Mouse (Mus musculus) erythroblast, embryonic 14.5 days (primary cell): ENCODE measurements around the gene Grm6. TPM values are rescaled to one million over a fixed set of nuclear protein-coding genes. Genes with fewer than 3 reads are reported as not detected.

ENCODE experiments used
- H3K27me3 ChIP-seq: 2 replicates; pipeline ENCODE4 v1.6.1; 2012; ENCODE audit warnings: inconsistent platforms; ENCODE audit not compliant: control insufficient read depth
- H3K36me3 ChIP-seq: 2 replicates; pipeline ENCODE4 v1.6.1; 2012; ENCODE audit warnings: mild to moderate bottlenecking, inconsistent platforms; ENCODE audit not compliant: control insufficient read depth
- H3K4me1 ChIP-seq: 2 replicates; pipeline ENCODE4 v1.6.1; 2012; ENCODE audit warnings: inconsistent platforms; ENCODE audit not compliant: control insufficient read depth
- H3K4me3 ChIP-seq: replicated peaks from 2 replicates; pipeline ENCODE3; 2012; ENCODE audit warnings: moderate library complexity, mild to moderate bottlenecking, inconsistent platforms
- H3K9me3 ChIP-seq: 2 replicates; pipeline ENCODE4 v1.6.1; 2012; ENCODE audit warnings: low read length, inconsistent platforms, mixed read lengths; ENCODE audit not compliant: control insufficient read depth
- GATA1 ChIP-seq: IDR thresholded peaks from 2 replicates; pipeline ENCODE4 v1.6.1; 2012; ENCODE audit warnings: low read length, inconsistent platforms, mixed read lengths
- TAL1 ChIP-seq: IDR thresholded peaks from 3 replicates; pipeline ENCODE4 v1.6.1; 2012; ENCODE audit warnings: low read length, inconsistent platforms, mixed read lengths
- polyA plus RNA-seq: library from polyadenylated mRNA; stranded (reverse); fragments of >175 nt; gene quantifications from 2 replicates; pipeline ENCODE4 v1.2.3, GENCODE M21; 2012

The Grm6 gene
- polyA plus RNA-seq, 1 experiment: not detected

- Histone ChIP-seq H3K27me3 (no peaks in the 10 kb centered on the region), H3K4me1 (no peaks in the 10 kb centered on the region), H3K4me3 (no peak overlapping the region), H3K9me3 (peaks cover 12% of the 10 kb centered on the region), H3K36me3 (no peaks in the 10 kb centered on the region)
- TF ChIP-seq GATA1 (no peak), TAL1 (no peak)
Observed at GRCm38 (mm10) chr11:50892441-50892840, 42.0 kb downstream of the Grm6 start.

GRCm38 (mm10) chr11:50897359-50897758, 46.9 kb downstream of the Grm6 start:
- Histone ChIP-seq H3K4me3 (no peak overlapping the region), H3K27me3 (no peaks in the 10 kb centered on the region), H3K4me1 (no peaks in the 10 kb centered on the region), H3K36me3 (peaks cover 5% of the 10 kb centered on the region), H3K9me3 (peaks cover 52% of the 10 kb centered on the region)
- no peak for TF ChIP-seq TAL1
- no peak for TF ChIP-seq GATA1

- TF ChIP-seq TAL1 (no peak), GATA1 (no peak)
- no peaks in the 10 kb centered on the region for H3K4me1 ChIP-seq
- peaks cover 19% of the 10 kb centered on the region for H3K9me3 ChIP-seq
- no peaks in the 10 kb centered on the region for H3K27me3 ChIP-seq
- peaks cover 51% of the 10 kb centered on the region for H3K36me3 ChIP-seq
- no peak overlapping the region for H3K4me3 ChIP-seq
Observed at GRCm38 (mm10) chr11:50908136-50908535, 57.7 kb downstream of the Grm6 start.

GRCm38 (mm10) chr11:50913301-50913700, 62.8 kb downstream of the Grm6 start:
- H3K9me3 ChIP-seq: peaks cover 2% of the 10 kb centered on the region
- peaks cover 25% of the 10 kb centered on the region for H3K36me3 ChIP-seq
- H3K4me3 ChIP-seq: no peak overlapping the region
- no peaks in the 10 kb centered on the region for H3K27me3 ChIP-seq
- no peak for TF ChIP-seq TAL1
- TF ChIP-seq GATA1: no peak
- H3K4me1 ChIP-seq: peaks cover 8% of the 10 kb centered on the region

- Histone ChIP-seq H3K9me3 (peaks cover 2% of the 10 kb centered on the region), H3K4me1 (peaks cover 8% of the 10 kb centered on the region), H3K27me3 (no peaks in the 10 kb centered on the region), H3K36me3 (peaks cover 19% of the 10 kb centered on the region), H3K4me3 (no peak overlapping the region)
- TF ChIP-seq GATA1: no peak
- no peak for TF ChIP-seq TAL1
Observed at GRCm38 (mm10) chr11:50914461-50914860, 64.0 kb downstream of the Grm6 start.

Other genes starting within 250 kb of the Grm6 start
- 0.01 TPM in 1 of 2 replicates, not detected in the other for gene Adamts2, start 248.6 kb upstream of the Grm6 start, polyA plus RNA-seq
- 0.08 TPM in 1 of 2 replicates, not detected in the other for gene Zfp354c, start 23.0 kb upstream of the Grm6 start, polyA plus RNA-seq
- gene Zfp879, start 9.1 kb upstream of the Grm6 start, polyA plus RNA-seq: not detected in 2 replicates
- not detected in 2 replicates for gene Zfp454, start 37.0 kb downstream of the Grm6 start, polyA plus RNA-seq
- not detected in 2 replicates for gene Zfp2, start 65.5 kb downstream of the Grm6 start, polyA plus RNA-seq
- not detected in 2 replicates for gene Zfp354b, start 80.9 kb downstream of the Grm6 start, polyA plus RNA-seq
- gene 4933414I15Rik, start 93.1 kb downstream of the Grm6 start, polyA plus RNA-seq: not detected in 2 replicates
- gene Prop1, start 103.1 kb downstream of the Grm6 start, polyA plus RNA-seq: not detected in 2 replicates
- 0.01 TPM in 1 of 2 replicates, not detected in the other for gene Olfr1378, start 115.8 kb downstream of the Grm6 start, polyA plus RNA-seq
- gene Olfr1377, start 131.3 kb downstream of the Grm6 start, polyA plus RNA-seq: not detected in 2 replicates
- not detected in 2 replicates for gene Olfr51, start 152.9 kb downstream of the Grm6 start, polyA plus RNA-seq
- 0.01 TPM in 1 of 2 replicates, not detected in the other for gene Olfr54, start 163.6 kb downstream of the Grm6 start, polyA plus RNA-seq
- gene Olfr1375, start 197.4 kb downstream of the Grm6 start, polyA plus RNA-seq: not detected in 2 replicates
- gene Zfp354a, start 208.6 kb downstream of the Grm6 start, polyA plus RNA-seq: not detected in 2 replicates